Mouse (Mus musculus) skeletal muscle tissue, adult 2 months (tissue): ENCODE data around the gene Sprr1b.
"Not testable (repeated sequence)": the region's sequence is repeated elsewhere in the genome, so short reads cannot be mapped to it uniquely, and the experiment has no call there.

ENCODE experiments used
- DNase-seq: peaks from one replicate; pipeline ENCODE4 v3.0.0-alpha.2; 2012; ENCODE audit warnings: low read depth, low spot score

The Sprr1b gene

DNA sequence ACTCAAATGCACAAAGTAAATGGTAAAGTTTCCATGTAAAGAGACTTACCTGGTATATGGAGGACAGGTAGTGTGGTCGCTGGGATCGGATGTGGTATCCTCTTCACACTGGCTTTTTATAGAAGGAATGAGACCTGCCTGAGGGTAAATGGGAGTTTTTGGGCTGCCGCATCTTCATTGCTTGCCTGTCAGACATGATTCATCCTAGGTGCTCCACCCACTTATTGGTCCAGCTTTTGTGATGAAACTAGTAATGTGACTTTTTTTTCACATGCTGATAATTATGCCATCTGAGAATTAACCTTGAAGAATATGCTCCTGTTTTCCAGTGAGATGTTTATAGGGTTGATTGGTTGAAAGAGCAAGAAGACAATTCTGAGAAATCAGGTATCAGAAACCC, at the start of gene Sprr1b:
Gene Sprr1b, minus strand, starts transcription at position 101 of the 400 bp plus-strand sequence.
- no peak for DNase-seq

DNA sequence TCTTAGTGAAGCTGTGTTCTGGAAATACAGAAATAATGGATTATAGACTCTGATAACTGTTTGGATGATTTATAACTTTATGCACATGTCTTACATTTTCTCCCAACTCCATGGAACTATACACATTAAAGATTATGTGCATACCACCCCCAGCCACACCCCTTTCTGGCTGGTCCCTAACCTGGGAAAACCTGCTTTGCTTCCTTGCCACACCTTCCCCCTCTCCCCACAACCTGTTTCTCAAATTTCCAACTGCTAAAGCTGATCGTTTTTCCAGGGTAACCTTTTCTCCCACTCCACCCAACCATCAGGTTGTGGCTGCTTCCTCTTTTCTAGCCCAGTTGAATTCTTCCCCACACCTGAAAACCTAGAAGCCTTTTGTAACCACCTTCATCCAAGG, 47.7 kb upstream of the Sprr1b start:
- DNase-seq = no peak

GRCm38 (mm10) chr3:92485863-92486262, 47.3 kb upstream of the Sprr1b start, which contains the start of gene Sprr1a:
Gene Sprr1a, minus strand, starts transcription at chr3:92485895.
- DNase-seq = no peak

DNA sequence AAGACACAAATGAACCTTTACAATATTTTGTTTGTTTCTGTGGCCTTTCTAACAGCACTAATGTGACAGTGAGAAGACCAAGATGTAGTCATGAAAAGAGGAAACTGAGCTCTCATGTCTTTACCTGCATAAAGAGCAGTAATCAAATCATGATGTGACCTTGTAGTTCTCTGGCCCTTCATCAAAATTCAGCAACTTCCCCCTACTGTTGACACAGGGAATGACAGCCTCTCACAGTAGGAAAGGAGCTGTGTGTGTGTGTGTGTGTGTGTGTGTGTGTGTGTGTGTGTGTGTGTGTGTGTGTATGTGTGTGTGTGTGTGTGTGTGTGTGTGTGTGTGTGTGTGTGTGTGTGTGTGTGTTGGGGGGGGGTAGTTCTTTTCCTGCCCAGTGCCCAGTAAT, 42.7 kb upstream of the Sprr1b start:
- DNase-seq = not testable (repeated sequence)

DNA sequence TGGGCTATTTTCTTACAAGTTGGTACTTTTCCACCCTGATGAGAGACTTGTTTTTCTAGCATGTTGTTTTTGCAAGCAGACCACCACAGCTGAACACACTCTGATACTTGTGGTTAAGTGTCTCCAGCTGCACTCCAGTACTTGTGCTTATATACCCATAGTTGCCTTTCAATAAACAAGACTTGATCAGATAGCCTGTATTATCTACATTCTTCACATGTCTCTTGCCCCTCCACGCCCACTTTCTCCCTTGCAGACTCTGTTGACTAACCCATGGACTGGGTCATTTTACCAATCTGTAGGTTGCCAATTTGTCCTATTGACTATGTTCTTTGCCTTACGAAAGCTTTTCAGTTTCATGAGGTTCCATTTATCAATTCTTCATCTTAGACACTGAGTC, 31.5 kb upstream of the Sprr1b start:
- DNase-seq = no peak

- no peak for DNase-seq
These were observed 28.8 kb upstream of the Sprr1b start for GRCm38 (mm10) chr3:92467424-92467823.

DNA sequence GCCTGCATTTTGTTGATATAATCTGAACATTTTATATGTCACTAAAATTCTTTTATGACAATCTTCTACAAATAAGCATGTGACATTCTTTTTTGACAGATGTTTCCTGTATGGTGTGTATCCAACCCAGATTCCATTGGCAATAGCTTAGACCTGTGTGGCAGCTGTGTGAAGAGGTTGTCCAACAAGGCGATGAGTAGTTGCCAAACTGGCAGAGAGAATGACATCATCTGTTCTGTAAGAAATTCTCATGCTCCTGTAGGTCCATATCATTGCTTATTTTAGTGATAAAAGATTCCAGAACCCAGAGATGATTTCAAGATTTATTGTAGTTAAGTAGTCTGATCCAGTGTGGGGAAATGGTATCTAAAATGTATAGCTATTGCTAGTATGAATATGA, 28.0 kb upstream of the Sprr1b start:
- DNase-seq = no peak

DNA sequence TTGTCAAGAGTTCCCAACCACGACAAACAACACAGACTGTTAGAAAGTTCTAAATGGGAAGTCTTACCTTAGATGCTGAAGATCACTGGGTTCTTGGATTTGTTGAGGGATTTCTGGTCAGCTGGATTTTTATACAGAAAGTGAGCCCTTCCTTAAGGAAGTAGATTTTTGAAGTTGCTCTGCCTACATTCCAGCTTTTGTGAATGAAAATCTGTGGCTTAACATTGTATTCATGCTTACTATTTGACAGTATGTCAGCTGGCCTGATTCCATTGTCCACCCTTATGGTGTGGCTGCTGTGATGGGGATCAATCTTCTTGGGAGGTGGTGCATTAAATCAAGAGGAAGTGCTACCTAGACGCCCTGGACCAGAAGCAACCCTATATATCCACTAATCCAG, 20.0 kb upstream of the Sprr1b start, which contains the start of gene Sprr3:
Gene Sprr3, minus strand, starts transcription at position 101 of the 400 bp plus-strand sequence.
- DNase-seq = no peak

GRCm38 (mm10) chr3:92455151-92455550, 16.6 kb upstream of the Sprr1b start:
- no peak for DNase-seq

DNA sequence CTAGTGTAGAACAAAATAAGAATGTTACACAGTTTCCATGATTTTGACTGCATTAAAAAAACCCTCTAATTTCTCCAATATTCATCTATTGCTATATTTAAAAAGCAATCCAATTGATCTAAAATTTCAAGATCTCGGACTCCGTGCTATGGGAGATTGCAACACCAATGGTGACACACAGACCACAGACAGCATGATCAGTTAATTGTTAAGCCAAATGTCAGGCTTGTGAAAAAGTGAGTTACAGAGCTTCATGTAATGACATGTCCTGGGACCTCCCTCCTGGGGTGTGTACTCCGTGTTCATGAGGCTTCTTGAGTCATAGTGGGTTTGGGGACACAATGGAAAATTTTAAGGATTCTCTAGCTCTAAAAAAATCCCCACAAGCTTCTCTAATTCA, 1.6 kb upstream of the Sprr1b start:
- DNase-seq = no peak

DNA sequence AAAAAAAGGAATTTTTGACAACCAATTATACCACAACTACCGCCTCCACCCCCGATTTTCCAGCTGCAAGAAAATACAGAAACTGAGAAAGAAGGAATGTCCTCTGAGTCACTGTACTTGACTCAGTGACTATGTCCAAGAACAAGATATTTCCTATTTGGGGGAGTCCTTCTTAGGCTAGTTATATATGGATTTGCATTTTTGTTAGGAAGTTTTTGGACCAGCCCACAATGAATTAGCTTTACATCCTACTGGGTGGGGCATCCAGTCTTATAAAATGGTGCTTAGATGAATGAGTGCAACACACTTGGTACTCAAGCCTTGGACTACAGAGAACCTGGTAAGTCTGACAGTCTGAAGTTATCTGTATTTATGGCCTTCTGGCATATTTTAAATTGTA, 6.3 kb downstream of the Sprr1b start, which contains the start of gene Sprr2k:
Gene Sprr2k, plus strand, starts transcription at position 301 of the 400 bp plus-strand sequence.
- no peak for DNase-seq

GRCm38 (mm10) chr3:92429323-92429722, 9.3 kb downstream of the Sprr1b start, which contains the start of gene Gm9774:
Gene Gm9774, minus strand, starts transcription at chr3:92429423.
- DNase-seq = no peak

DNA sequence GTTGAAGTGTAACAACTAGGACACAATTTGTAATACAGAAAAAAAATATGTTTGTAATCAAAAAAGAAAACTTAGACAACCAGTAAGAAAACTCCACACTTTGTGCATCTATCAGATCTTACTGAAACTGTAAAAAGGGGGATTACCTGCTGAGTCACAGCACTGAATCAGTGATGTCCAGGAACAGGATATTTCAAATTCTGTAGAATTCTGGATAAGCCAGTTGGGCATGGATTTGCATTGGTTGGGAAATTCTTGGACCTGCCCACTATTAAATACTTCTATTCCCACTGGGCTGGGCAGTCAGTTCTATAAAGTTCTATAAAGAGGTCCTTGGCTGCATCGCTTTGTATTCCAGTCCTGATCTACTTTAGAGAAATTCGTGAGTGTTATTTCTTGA, 20.8 kb downstream of the Sprr1b start, which contains the start of gene Sprr2j-ps:
Gene Sprr2j-ps, plus strand, starts transcription at position 301 of the 400 bp plus-strand sequence.
- DNase-seq = no peak

DNA sequence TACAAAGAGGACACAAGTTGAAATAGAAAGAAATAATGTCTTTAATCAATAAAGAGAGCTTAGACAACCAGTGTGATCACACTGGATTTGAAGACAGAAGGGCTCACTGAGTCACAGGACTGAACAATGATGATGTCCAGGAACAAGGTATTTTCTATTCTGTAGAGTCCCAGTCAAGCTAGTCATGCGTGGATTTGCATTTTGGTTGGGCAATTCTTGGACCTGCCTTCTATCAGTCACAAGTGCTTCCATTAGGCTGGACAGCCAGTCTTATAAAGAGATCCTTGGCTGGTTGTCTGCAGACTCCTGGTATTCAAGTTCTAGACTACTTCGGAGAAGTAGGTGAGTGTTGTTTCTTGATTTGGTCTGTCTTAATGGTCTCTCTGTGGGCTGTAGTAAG, 30.9 kb downstream of the Sprr1b start, which contains the start of gene Sprr2i:
Gene Sprr2i, plus strand, starts transcription at position 301 of the 400 bp plus-strand sequence.
- DNase-seq = no peak

GRCm38 (mm10) chr3:92394301-92394700, 44.3 kb downstream of the Sprr1b start:
- no peak for DNase-seq
